Mouse (Mus musculus) brain, embryonic 14.5 days (tissue): ENCODE results near the gene Odf2.

Source experiments
- CTCF ChIP-seq: fragments of 200-500 bp; IDR thresholded peaks from 2 replicates; pipeline ENCODE4 v1.5.1; 2012; ENCODE audit warnings: inconsistent platforms, mild to moderate bottlenecking, moderate library complexity, borderline replicate concordance; ENCODE audit not compliant: insufficient read depth, insufficient read length; ENCODE audit errors: extremely low read depth
- POLR2A ChIP-seq: fragments of 200-500 bp; IDR thresholded peaks from 2 replicates; pipeline ENCODE4 v1.6.1; 2012; ENCODE audit warnings: mild to moderate bottlenecking, inconsistent platforms, borderline replicate concordance; ENCODE audit not compliant: poor library complexity, insufficient read depth, insufficient read length, severe bottlenecking; ENCODE audit errors: extremely low read depth

GRCm38 (mm10) chr2:29940073-29940472 is 51.1 kb downstream of the Odf2 start:
- no peak for TF ChIP-seq CTCF
- no peak for TF ChIP-seq POLR2A
